Mouse (Mus musculus): ENCODE results near the gene A830018L16Rik. TPM values are rescaled to one million over a fixed set of nuclear protein-coding genes. Genes with fewer than 3 reads are reported as not detected.

The A830018L16Rik gene
- not detected for total RNA-seq (2023)

DNA sequence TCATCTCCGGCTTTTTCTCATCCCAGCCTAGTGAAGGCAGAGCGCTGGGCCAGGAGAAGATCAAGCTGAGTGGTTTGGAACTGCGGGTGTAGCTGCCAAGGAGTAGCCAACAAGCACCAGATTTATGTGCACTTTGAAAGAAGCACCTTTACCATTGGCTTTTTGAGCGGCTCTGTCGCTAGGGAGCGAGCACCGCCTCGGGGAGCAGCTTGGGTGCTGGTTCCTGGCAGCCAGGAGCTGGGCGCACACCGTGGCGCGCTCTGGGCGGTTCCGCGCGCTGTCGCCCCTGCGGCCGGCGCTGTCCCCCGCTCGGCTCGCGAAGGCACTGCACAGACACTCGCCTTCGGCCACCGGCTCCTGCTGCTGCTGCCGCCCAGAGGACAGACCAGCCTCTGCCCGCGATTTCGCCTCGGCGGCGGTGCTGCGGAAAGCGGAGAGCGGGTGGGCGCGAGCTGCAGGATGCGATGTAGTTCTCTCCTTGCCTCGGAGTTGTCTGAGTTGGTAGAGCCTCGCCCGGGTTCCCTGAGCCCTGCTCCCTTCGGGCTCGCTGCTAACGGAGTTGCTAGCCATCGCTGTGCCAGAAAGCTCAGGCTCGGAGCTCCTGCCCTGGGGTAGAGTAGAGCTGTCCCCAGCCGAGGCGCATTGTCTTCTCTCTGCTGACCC lies at the start of gene A830018L16Rik:
A830018L16Rik (plus strand) TSS at position 212 of the 663 bp plus-strand sequence.

All from neutrophil, adult 83 days (primary cell).